Mouse (Mus musculus) brain, embryonic 14.5 days (tissue): ENCODE results near the gene Lypd3.
"Not testable (repeated sequence)": the region's sequence is repeated elsewhere in the genome, so short reads cannot be mapped to it uniquely, and the experiment has no call there.

Experiments used
- CTCF ChIP-seq: fragments of 200-500 bp; IDR thresholded peaks from 2 replicates; pipeline ENCODE4 v1.5.1; 2012; ENCODE audit warnings: inconsistent platforms, mild to moderate bottlenecking, moderate library complexity, borderline replicate concordance; ENCODE audit not compliant: insufficient read depth, insufficient read length; ENCODE audit errors: extremely low read depth
- POLR2A ChIP-seq: fragments of 200-500 bp; IDR thresholded peaks from 2 replicates; pipeline ENCODE4 v1.6.1; 2012; ENCODE audit warnings: mild to moderate bottlenecking, inconsistent platforms, borderline replicate concordance; ENCODE audit not compliant: poor library complexity, insufficient read depth, insufficient read length, severe bottlenecking; ENCODE audit errors: extremely low read depth

DNA sequence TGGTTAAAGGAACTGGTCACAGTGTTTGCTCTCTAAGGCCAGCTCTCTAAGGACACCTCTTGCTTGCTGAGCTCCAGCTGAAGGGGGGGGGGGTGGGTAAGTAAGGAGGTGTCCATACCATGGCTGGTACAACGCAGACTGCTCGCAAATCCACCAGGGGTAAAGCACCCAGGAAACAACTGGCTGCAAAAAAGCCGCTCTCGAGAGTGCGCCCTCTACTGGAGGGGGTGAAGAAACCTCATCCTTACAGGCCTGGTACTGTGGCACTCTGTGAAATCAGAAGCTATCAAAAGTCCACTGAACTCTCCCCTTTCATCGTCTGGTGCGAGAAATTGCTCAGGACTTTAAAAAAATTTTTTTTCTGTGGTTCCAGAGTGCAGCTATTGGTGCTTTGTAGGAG, 47.8 kb downstream of the Lypd3 start:
- not testable (repeated sequence) for TF ChIP-seq CTCF, POLR2A
